Mouse (Mus musculus) liver, embryonic 12.5 days (tissue): ENCODE measurements at regions not wholly inside any gene's neighbourhood (a gene's known extent, or its start where the extent isn't known, plus 50 kb on each side); places are given as distances from the start of the nearest gene placed in this dataset.

Experiments used
- ATAC-seq: fragments of 200-750 bp; cut with Nextera tagmentation; 2 replicates; pipeline ENCODE4 v1.8.0; 2017; ENCODE audit warnings: moderate number of reproducible peaks, mild to moderate bottlenecking, moderate library complexity
- H3K27ac ChIP-seq: fragments of 300-500 bp; sonication (generic); 2 replicates; pipeline ENCODE4 v1.5.1; 2016; ENCODE audit warnings: mild to moderate bottlenecking
- H3K27me3 ChIP-seq: fragments of 300-500 bp; sonication (generic); replicated peaks from 2 replicates; pipeline ENCODE4 v1.6.1; 2016; ENCODE audit warnings: mild to moderate bottlenecking, moderate library complexity
- H3K36me3 ChIP-seq: fragments of 300-500 bp; sonication (generic); 2 replicates; pipeline ENCODE4 v1.6.1; 2016; ENCODE audit warnings: mild to moderate bottlenecking, moderate library complexity
- H3K4me1 ChIP-seq: fragments of 300-500 bp; sonication (generic); 2 replicates; pipeline ENCODE4 v1.6.1; 2016
- H3K4me2 ChIP-seq: fragments of 300-500 bp; sonication (generic); 2 replicates; pipeline ENCODE4 v1.6.1; 2016; ENCODE audit warnings: mild to moderate bottlenecking, moderate library complexity
- H3K4me3 ChIP-seq: fragments of 300-500 bp; sonication (generic); 2 replicates; pipeline ENCODE4 v1.5.1; 2016; ENCODE audit warnings: mild to moderate bottlenecking, moderate library complexity
- H3K9ac ChIP-seq: fragments of 300-500 bp; sonication (generic); 2 replicates; pipeline ENCODE4 v1.6.1; 2016; ENCODE audit warnings: mild to moderate bottlenecking, moderate library complexity
- H3K9me3 ChIP-seq: fragments of 300-500 bp; sonication (generic); replicated peaks from 2 replicates; pipeline ENCODE4 v1.6.1; 2016; ENCODE audit warnings: mild to moderate bottlenecking, moderate library complexity
- WGBS: fragments of 180-500 bp; shearing (Covaris S2); methylation state at CpG from one replicate; pipeline ENCODE4 v1.1.7; 2016; ENCODE audit not compliant: insufficient replicate concordance; 5-methylcytosine and 5-hydroxymethylcytosine counted together

DNA sequence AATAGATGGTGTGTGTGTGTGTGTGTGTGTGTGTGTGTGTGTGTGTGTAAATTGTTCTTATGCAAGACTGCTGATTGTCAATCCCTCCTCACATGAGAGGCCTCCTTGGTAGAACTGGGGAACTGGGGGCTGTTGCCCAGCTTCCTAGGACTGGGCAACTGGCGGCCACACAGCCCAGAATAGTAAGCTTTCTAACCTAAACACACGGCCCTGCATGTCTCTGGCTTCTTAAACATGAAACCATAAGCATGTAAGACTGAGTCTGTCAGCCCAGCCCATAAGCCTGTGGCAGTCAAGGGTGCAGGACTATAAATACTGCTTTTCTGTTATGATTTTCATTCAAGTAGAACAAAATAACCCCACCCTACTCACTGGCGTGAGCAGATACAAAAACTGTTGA, 60.7 kb downstream of the Ifng start:
- H3K9me3 ChIP-seq, result no peaks in the 10 kb centered on the region
- no peak overlapping the region for H3K27ac ChIP-seq
- no peak overlapping the region for H3K9ac ChIP-seq
- ATAC-seq, result no peak
- H3K4me1 ChIP-seq, result no peaks in the 10 kb centered on the region
- H3K4me3 ChIP-seq, result no peak overlapping the region
- no peak overlapping the region for H3K4me2 ChIP-seq
- no peaks in the 10 kb centered on the region for H3K27me3 ChIP-seq
- no peaks in the 10 kb centered on the region for H3K36me3 ChIP-seq
- 51% methylated on average over 3 of the region's 3 CpGs for WGBS

DNA sequence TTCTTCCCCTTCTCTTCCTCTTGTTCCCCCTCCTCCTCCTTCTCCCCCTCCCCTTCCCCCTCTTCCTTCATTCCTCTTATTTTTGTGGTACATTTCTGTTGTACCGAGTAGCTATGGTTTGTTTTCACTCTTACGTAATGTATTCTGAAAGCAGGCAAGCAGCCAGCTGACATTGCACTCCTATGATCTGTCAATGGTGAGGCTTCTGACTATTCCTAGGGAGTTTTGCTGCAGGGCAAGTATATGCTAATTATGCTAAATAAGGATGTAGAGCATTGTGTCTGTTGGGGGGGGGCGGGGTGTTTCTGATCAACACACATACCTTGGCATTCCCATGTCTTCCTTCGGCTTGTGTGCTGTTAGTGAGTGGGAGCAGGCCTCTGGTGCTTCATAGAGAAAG, 64.0 kb downstream of the Ifng start:
- no peaks in the 10 kb centered on the region for H3K9me3 ChIP-seq
- H3K4me2 ChIP-seq, result no peak overlapping the region
- 67% methylated on average over 4 of the region's 4 CpGs for WGBS
- H3K9ac ChIP-seq, result no peak overlapping the region
- no peaks in the 10 kb centered on the region for H3K27me3 ChIP-seq
- H3K4me3 ChIP-seq, result no peak overlapping the region
- no peaks in the 10 kb centered on the region for H3K36me3 ChIP-seq
- no peaks in the 10 kb centered on the region for H3K4me1 ChIP-seq
- ATAC-seq, result no peak
- H3K27ac ChIP-seq, result no peak overlapping the region

DNA sequence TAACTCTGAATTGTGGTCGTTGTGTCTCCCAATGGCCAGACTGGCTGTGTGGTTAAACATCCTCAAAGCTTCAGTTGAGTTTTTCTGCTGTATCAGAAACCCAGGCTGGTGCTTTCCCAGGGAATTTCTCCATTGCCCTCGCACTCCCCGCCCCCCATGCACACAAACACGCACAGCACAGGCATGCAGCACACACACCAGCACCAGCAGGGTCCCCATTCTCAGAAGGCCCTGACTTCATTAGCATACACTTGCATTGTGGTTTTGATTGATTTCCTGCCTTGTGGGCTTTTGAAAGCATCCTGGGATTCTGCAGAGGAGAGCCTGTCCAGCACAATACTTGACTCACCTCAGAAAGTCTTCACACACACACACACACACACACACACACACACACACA, 65.3 kb downstream of the Ifng start:
- no peaks in the 10 kb centered on the region for H3K36me3 ChIP-seq
- H3K4me1 ChIP-seq, result no peaks in the 10 kb centered on the region
- no peak overlapping the region for H3K4me2 ChIP-seq
- 56% methylated on average over 4 of the region's 4 CpGs for WGBS
- H3K9ac ChIP-seq, result no peak overlapping the region
- no peaks in the 10 kb centered on the region for H3K9me3 ChIP-seq
- H3K27me3 ChIP-seq, result no peaks in the 10 kb centered on the region
- H3K27ac ChIP-seq, result no peak overlapping the region
- ATAC-seq, result no peak
- H3K4me3 ChIP-seq, result no peak overlapping the region

DNA sequence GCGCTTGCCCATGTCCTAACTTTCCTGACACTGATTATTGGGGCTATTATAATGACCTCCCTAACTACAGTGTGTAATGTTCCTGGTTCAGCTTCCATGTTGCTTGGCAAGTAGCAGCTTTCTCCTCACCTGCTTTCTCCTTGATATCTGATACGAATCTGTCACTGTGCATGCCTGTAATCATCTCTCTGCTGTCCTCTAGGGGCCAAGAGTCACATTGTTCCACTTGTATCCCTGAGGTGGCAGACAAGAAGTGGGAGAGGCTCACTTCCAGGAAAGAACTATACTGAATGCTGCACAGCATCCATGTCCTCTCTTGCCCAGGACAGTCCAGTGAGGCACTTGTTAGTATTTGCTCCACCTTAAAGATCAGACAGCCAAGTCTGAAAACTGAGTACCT, 66.8 kb downstream of the Ifng start:
- no peaks in the 10 kb centered on the region for H3K4me1 ChIP-seq
- H3K4me3 ChIP-seq, result no peak overlapping the region
- no peaks in the 10 kb centered on the region for H3K27me3 ChIP-seq
- H3K4me2 ChIP-seq, result no peak overlapping the region
- H3K36me3 ChIP-seq, result no peaks in the 10 kb centered on the region
- ATAC-seq, result no peak
- no peak overlapping the region for H3K27ac ChIP-seq
- WGBS, result 42% methylated on average over 2 of the region's 2 CpGs
- no peak overlapping the region for H3K9ac ChIP-seq
- no peaks in the 10 kb centered on the region for H3K9me3 ChIP-seq

DNA sequence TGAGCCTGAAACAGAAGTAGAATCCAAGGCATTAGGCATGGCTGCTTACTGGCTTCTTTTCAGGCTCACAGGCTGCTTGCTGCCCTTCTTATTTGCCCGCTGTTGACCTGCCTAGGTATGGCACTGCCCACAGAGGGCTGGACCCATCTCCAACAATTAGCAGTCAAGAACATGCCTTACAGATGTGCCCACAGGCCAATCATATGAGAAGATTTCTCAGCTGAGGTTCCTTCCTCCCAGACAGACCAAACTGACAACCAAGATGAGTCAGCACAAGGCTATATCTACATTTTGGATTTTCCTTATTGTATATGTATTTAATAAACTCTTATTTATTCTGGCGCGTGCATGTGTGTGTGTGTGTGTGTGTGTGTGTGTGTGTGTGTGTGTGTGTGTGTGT, 76.0 kb downstream of the Ifng start:
- Histone ChIP-seq H3K9me3 (no peaks in the 10 kb centered on the region), H3K36me3 (no peaks in the 10 kb centered on the region)
- ATAC-seq, result no peak

DNA sequence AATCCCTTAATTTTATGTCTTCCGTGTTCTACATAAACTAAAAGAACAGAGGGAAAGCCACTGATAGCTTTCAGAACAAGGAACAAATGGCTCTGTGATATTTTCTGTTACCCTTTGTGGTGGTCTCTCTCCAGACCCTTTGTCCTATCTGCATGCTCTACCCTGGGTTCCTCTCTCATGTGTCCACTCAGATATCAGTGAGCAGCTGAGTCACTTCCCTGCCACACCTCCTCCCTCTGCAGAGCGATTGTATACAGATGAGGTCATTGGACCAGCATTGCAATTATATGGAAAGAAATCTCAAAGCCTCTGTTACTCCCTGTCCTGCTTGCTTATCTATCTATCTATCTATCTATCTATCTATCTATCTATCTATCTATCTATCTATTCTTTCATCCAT, 77.1 kb downstream of the Ifng start:
- Histone ChIP-seq H3K36me3 (no peaks in the 10 kb centered on the region), H3K27ac (no peak overlapping the region), H3K27me3 (no peaks in the 10 kb centered on the region), H3K4me2 (no peak overlapping the region), H3K9me3 (no peaks in the 10 kb centered on the region), H3K4me1 (no peaks in the 10 kb centered on the region), H3K4me3 (no peak overlapping the region), H3K9ac (no peak overlapping the region)
- no peak for ATAC-seq
- whole genome bisulfite sequencing, result 39% methylated on average over 2 of the region's 2 CpGs

More for the DNA sequence above, 76.0 kb downstream of the Ifng start:
- 80% methylated on average over 3 of the region's 3 CpGs for WGBS
- no peaks in the 10 kb centered on the region for H3K27me3 ChIP-seq
- no peak overlapping the region for H3K9ac ChIP-seq
- H3K4me3 ChIP-seq, result no peak overlapping the region
- H3K27ac ChIP-seq, result no peak overlapping the region
- no peaks in the 10 kb centered on the region for H3K4me1 ChIP-seq
- no peak overlapping the region for H3K4me2 ChIP-seq

DNA sequence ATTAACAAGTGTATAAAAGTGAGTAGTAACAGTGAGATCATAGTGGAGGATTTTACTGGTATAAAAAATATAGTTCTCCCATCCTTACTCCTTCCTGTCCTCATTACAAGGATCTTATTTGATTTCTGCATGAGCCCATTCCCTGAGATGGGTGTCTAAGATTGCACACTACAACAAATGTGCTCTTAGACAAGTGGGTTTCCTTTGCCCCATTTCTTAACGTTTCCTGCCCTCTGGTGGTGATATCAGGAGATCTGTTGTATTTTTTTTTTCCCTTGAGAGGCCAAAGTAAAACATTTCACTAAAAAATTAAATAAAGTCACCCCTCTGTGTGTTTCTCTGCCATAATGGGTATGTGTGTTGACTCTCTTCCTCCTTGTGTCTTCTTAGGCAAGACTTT, 105.1 kb downstream of the Ifng start:
- Histone ChIP-seq H3K27me3 (no peaks in the 10 kb centered on the region), H3K27ac (no peak overlapping the region), H3K4me2 (no peak overlapping the region), H3K4me3 (no peak overlapping the region), H3K36me3 (no peaks in the 10 kb centered on the region), H3K4me1 (no peaks in the 10 kb centered on the region), H3K9ac (no peak overlapping the region), H3K9me3 (no peaks in the 10 kb centered on the region)
- WGBS, result 4% methylated on average over 1 of the region's 1 CpGs
- ATAC-seq, result no peak

DNA sequence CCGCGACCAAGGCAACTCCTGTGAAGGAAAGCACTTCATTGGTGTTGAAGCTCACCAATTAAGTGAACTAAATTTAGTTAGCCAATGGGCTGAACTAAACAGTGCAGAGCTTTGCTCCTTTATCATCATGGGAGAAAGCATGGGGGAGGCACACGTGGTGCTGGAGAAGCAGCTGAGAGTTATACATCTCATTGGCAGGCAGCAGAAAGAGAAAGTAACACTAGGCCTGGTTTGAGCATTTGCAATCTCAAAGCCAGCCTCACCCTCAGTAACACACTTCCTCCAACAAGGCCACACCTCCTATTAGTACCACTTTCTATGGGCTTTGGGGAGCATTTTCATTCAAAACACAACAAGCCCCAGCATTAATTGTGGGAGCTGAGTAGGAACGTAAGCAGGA, 109.4 kb downstream of the Ifng start:
- Histone ChIP-seq H3K4me2 (no peak overlapping the region), H3K4me1 (no peaks in the 10 kb centered on the region), H3K27ac (no peak overlapping the region), H3K4me3 (no peak overlapping the region), H3K27me3 (no peaks in the 10 kb centered on the region), H3K9ac (no peak overlapping the region), H3K36me3 (no peaks in the 10 kb centered on the region), H3K9me3 (no peaks in the 10 kb centered on the region)
- ATAC-seq, result no peak
- 68% methylated on average over 4 of the region's 4 CpGs for WGBS

DNA sequence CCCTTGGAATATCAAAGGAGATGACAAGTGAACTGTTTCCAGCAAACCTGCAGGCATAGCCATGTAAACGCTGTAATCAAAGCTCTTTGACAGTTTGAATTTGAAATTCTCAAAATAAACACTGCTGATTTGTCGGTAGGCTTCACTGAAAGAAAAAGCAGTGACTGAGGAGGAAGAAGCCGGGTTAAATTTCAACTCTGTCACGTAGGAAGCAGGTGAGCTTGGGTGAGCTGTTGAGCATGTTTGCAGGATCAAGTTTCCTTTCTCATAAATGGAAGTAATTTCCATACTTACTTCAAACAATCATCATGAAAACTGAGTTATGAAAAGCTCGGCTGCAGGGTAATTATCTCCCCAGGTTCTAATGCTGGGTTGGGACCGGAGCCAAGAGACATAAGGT, 118.0 kb downstream of the Ifng start:
- Histone ChIP-seq H3K9me3 (no peaks in the 10 kb centered on the region), H3K9ac (no peak overlapping the region), H3K27me3 (no peaks in the 10 kb centered on the region), H3K27ac (no peak overlapping the region), H3K4me2 (no peak overlapping the region), H3K4me3 (no peak overlapping the region), H3K36me3 (no peaks in the 10 kb centered on the region), H3K4me1 (no peaks in the 10 kb centered on the region)
- ATAC-seq, result no peak
- 54% methylated on average over 6 of the region's 6 CpGs for WGBS

DNA sequence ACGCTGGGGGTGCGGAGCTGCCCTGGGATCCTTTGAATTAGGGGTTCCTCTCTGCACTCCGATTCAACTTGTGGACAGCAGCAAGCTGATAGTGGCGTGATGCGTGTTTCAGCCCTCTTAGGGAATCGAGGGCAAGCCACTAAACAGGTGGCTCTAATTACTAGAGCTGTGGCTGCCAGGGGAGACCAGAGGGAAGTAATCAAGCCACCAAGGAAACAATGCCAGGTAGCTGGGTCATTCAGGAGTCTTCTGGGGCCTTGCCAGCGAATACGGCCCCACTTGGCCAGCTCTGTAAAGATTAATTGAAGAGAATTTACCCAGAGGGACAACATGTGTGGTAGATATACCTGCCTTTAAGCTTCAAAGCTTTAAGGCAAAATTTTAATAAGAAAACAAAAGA, 123.2 kb downstream of the Ifng start:
- Histone ChIP-seq H3K4me2 (no peak overlapping the region), H3K9me3 (no peaks in the 10 kb centered on the region), H3K4me3 (no peak overlapping the region), H3K4me1 (no peaks in the 10 kb centered on the region), H3K9ac (no peak overlapping the region), H3K27ac (no peak overlapping the region), H3K27me3 (no peaks in the 10 kb centered on the region), H3K36me3 (no peaks in the 10 kb centered on the region)
- no peak for ATAC-seq
- 76% methylated on average over 8 of the region's 8 CpGs for WGBS

DNA sequence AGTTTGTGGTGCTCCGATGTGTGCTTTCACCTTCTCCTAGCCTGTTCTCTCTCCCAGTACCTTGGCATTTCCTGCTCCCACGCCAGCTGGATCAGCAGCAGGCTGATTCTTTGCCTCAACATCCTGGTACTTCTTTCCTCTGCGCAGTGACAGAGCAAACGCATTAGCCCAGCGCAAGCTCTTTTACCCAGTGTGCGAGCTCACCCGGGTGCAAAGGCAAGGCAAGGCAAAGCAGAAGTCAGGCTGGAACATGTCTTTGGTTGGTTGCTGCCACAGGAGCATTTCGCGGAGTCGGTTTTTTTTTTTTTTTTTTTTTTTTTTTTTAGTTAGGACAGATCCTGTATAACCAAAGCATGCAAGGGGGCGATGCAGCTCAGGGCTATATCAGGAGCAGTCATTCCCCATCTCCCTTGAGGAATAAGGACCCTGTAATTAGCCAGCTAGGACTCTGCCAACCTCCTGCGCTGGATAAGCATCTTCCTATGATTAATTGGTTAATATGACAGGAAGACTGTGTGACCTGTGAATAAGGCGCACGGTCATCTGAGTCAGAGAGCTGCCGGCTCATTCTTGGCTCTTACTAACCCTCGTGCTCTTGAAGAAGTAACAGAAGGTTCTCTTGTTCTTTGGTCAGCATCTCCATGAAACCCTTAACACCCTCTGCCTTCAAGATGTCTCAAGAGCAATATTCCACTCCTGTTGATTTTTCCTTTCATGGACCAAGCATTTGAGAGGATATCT, 123.9 kb downstream of the Ifng start:
- H3K27me3 ChIP-seq, result no peaks in the 10 kb centered on the region
- H3K9ac ChIP-seq, result no peak overlapping the region
- ATAC-seq, result no peak
- no peaks in the 10 kb centered on the region for H3K9me3 ChIP-seq
- H3K4me2 ChIP-seq, result no peak overlapping the region
- no peak overlapping the region for H3K27ac ChIP-seq
- no peaks in the 10 kb centered on the region for H3K4me1 ChIP-seq
- no peak overlapping the region for H3K4me3 ChIP-seq
- WGBS, result 73% methylated on average over 16 of the region's 16 CpGs
- no peaks in the 10 kb centered on the region for H3K36me3 ChIP-seq

DNA sequence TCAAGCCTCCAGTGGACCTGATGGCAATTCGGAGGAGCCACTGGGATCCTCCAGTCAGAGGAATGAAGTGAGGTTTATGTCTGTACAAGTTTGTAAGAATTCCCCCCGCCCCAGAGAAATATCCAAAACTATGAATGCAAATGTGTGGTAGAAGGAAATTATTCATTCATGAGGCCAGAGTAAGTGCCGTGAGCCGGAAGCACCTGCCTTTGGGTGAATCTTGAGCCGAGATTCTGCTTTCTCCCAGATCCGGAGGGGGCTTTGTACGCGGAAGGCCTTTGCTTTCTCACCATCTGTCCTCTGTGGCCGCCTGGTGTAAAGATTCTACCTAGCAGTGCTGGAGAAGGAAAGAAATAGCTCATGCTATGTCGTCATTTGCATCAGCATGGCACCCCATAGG, 127.8 kb downstream of the Ifng start:
- Histone ChIP-seq H3K27ac (no peak overlapping the region), H3K27me3 (no peaks in the 10 kb centered on the region), H3K4me1 (no peaks in the 10 kb centered on the region), H3K4me3 (no peak overlapping the region), H3K4me2 (no peak overlapping the region), H3K36me3 (no peaks in the 10 kb centered on the region), H3K9me3 (no peaks in the 10 kb centered on the region), H3K9ac (no peak overlapping the region)
- ATAC-seq, result no peak
- WGBS, result 75% methylated on average over 10 of the region's 10 CpGs

DNA sequence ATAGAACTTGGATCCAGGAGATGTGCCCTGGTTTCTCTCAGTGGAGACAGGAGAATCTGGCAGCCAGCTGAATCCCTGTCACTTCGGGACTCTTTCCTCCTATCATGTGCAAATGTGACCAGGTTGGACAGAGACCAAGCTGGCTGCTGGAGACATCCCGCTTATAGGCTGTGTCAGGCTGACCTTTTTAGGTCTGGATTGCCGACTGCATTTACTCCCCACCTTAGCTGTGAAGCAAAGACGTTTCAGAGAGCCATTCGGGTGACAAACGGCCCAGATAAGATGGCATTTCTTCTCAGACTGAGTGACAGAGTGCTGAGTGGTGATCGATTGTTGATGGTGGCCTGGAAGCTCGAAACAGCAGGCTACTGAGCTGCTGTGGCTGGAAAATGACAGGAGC, 128.6 kb downstream of the Ifng start:
- H3K27me3 ChIP-seq, result no peaks in the 10 kb centered on the region
- no peaks in the 10 kb centered on the region for H3K4me1 ChIP-seq
- no peak for ATAC-seq
- no peak overlapping the region for H3K4me2 ChIP-seq
- H3K9ac ChIP-seq, result no peak overlapping the region
- no peaks in the 10 kb centered on the region for H3K36me3 ChIP-seq
- H3K9me3 ChIP-seq, result no peaks in the 10 kb centered on the region
- no peak overlapping the region for H3K4me3 ChIP-seq
- H3K27ac ChIP-seq, result no peak overlapping the region
- WGBS, result 37% methylated on average over 8 of the region's 8 CpGs
